Mouse (Mus musculus): ENCODE data around the gene Cdc45. TPM values are rescaled to one million over a fixed set of nuclear protein-coding genes. Genes with fewer than 3 reads are reported as not detected.

Cdc45 gene
- polyA plus RNA-seq, 1 experiment = 30.2 TPM

DNA sequence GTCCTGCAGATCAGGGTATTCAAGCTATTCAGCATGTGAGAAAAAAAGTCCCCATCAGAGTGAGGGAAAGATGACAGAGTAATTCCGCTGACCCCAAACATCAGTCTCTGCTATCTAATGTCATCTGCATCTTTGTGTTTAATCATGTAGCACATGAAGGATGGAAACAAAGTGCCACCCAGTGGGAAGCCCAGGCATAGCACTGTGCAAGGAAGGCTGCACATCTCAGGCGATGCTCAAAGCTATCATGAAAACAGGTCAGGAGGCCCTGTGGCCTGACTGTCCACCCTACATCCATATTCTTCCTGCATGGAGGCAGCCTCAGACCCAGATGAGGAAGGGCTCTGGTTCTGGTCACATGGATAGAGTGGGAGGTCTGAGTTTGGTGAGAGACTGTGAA, 12.9 kb downstream of the Cdc45 start:
- no peak for TF ChIP-seq GATA1 (IDR thresholded peaks at IDR 0.05; ENCODE audit: low read length)

DNA sequence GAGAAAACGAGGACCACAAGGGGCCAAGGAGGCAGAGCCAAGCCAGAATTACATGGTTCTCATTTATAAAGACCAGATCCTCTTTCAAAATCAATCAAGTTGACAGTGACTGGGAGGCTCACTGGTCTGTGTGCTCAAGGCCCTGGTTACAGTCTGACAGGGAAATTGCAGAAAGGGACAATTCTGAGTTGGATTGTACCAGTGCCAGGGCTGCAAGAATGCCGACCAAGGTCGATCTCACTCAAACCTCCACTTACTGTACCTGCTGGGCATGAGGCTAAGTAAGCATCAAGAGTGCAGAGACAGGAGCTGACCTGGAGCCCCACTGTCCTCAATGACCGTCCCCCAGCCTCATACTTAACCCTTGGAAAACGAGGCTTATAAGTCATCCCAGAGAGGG, 13.6 kb downstream of the Cdc45 start:
- no peak for TF ChIP-seq GATA1 (IDR thresholded peaks at IDR 0.05; ENCODE audit: low read length)

DNA sequence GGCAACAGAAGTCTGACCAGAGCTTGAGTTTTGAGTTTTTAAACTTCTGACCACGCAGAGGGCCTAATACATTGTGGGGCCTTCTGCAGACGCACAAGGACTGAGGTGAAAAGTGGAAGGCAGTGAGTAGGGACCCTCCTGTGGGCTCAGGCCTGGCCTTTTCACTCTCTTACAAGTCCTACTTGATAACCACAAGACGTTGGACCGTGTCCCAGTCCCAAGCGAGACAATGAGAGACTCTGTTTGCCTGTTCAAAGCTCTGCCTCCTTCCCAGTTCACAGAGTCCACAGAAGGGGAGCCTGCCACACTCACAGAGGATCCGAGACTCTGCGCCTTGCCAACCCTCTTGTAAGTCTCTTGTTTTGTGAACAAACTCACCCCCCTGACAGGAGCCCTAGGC, 15.1 kb downstream of the Cdc45 start:
- TF ChIP-seq GATA1 (IDR thresholded peaks at IDR 0.05; ENCODE audit: low read length) = no peak

DNA sequence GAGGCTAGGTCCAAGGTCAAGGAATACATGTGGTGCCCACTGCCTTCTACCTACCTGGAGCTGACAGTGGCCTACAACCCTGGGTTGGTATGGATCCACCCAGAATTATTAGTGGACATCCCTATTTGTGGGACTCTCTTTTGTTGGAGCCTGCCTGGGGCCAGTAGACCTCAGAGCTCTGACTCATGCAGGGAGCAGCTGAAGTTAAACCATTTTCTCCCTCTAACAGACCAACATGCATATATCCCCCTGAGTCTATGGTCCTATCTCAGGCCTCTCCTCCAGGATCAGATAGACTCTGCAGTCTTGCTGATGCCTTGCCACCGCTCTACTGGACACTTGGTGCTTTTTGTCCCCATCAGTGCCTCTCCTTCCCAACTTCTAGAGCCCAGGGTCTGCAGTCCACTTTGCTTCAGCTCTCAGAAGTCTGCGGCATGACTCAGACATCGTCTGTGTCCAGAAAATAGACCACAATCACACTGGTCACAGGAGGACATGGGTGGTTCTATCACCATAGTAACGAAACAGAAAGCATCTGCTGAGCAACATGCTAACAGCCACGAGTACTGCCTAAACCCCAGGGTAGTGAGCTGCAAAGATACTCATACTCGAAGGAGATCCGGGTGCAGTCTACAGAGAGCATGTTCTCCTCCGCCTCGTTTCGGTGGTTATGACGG, 16.4 kb downstream of the Cdc45 start:
- no peak for TF ChIP-seq GATA1 (IDR thresholded peaks at IDR 0.05; ENCODE audit: low read length)

DNA sequence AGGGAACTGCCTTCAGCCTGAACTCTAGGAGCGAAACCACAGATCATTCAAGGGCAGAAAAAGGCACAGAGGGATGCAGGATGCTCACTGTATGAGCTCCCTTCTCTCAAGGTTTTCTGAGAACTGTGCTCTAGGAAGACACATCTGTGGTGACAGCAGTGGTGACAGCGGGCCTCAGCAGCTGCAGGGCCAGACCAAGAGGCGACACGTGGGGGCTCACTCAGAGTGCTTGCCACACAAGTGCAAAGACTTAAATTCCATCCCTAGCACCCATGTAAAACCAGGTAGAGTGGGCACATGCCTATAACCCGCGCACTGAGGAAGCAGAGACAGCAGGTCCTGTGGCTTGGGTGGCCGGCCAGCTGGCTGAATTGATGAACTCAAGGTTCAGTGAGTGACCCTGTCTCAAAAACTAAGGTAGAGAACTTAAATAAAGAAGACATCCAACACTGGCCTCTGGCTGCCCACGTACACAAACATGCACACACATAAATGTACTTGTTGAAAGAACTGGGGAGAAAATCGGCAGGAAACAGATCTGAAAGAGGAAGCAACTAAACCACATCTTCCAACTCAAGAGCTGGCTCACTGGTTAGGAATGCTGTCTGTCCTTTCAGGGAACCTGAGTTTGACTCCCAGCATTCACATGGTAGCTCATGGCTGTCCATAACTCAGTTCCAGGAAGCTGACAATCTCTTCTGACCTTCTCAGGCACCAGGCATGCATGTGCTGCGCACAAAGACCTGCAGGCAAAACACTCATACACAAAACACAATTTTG, 23.0 kb downstream of the Cdc45 start:
- TF ChIP-seq GATA1 (IDR thresholded peaks at IDR 0.05; ENCODE audit: low read length) = no peak

DNA sequence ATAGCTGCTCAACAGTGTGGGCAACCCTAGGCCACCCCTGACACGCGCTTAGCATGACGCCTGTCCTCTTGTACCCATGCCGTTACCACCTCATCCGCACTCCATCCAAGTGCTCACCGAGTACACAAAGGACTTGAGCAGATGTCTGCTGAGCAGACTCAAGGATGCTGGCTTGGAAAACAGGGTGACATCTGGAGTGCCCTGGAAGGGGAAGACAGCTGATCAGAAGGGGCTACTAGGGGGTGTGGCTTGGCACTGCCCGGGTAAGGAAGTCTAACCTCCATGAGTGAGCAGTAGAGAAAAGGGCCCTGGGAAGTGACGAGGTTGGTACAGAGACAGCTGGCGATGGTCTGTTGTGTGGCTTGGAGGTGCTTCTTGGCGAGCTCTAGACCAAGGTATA, 25.1 kb downstream of the Cdc45 start:
- no peak for TF ChIP-seq GATA1 (IDR thresholded peaks at IDR 0.05; ENCODE audit: low read length)

DNA sequence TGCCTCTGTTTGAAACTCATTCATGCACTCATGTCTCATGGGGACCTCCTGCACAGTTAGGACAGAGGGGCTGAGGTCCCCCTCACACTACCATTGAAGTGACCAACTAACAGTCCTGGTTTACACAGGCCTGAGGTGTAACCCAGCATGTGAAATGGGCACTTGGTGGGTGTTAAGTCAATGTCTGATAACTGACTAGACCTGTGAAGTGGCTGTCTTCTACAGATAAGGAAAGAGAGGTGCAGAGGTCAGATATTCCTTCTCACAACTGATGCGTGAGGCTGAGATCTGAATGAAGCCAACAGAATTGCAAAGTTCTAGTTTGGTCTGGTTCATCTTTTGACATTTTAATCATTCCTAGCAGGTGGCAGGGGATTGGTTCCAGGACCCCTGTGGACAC, 26.3 kb downstream of the Cdc45 start:
- TF ChIP-seq GATA1 (IDR thresholded peaks at IDR 0.05; ENCODE audit: low read length) = no peak

DNA sequence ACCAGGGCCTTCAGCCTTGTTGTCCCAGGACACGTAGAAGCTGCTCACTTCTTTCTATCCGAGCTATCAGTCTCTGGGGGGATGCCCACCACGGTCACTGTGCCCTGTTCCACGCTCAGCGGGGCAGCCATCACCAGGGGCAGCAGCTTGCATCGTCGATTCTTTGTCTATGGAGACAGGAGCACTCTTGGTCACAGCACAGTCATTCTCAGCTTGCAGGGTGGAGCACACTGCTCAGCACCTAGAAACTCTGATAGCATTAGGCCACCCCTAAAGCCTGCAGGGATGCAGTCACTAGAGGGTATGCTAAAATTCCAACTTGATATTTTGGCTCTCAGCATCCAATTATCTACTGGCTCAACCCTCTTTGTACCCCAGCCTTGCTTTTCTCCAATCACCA, 26.8 kb downstream of the Cdc45 start:
- no peak for TF ChIP-seq GATA1 (IDR thresholded peaks at IDR 0.05; ENCODE audit: low read length)

DNA sequence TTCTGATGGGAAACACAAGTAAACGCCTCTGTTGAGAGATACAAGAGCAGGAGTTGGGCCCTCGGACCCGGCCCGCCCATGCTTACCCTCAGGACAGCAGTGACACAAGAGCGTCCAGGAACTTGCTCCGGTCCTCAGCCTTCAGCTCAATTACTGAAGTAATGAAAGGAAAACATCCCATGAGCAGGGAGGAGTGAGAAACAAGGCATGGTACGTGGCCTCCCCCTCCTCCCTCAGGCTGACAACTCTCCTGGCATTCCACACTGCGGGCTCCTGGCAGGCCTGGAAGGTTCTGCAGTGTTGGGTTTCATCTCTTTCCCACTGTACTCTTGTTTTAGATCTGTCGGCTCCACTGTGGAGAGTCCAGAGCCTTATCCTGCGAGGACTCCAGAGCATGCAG, 30.0 kb downstream of the Cdc45 start:
- TF ChIP-seq GATA1 (IDR thresholded peaks at IDR 0.05; ENCODE audit: low read length) = no peak

DNA sequence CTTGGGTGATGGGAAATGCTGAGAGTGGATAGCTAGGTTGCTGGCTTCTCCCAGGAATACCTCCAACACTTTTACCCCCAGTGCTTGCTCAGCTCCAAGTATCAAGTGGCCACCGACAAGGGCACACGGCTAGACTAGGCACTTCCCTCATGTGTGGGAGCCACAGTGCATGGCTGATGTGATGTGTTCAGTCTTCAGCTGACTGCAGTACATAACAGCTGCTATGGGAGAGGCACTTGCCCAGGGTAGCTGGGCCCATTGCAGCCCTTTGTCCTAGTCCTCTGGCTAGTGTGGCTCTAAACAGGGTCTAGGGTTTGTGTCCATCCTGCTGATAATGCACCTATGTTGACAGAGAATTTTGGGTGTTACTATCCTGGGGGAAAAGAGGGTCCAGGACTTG, 33.3 kb downstream of the Cdc45 start:
- TF ChIP-seq GATA1 (IDR thresholded peaks at IDR 0.05; ENCODE audit: low read length) = no peak

DNA sequence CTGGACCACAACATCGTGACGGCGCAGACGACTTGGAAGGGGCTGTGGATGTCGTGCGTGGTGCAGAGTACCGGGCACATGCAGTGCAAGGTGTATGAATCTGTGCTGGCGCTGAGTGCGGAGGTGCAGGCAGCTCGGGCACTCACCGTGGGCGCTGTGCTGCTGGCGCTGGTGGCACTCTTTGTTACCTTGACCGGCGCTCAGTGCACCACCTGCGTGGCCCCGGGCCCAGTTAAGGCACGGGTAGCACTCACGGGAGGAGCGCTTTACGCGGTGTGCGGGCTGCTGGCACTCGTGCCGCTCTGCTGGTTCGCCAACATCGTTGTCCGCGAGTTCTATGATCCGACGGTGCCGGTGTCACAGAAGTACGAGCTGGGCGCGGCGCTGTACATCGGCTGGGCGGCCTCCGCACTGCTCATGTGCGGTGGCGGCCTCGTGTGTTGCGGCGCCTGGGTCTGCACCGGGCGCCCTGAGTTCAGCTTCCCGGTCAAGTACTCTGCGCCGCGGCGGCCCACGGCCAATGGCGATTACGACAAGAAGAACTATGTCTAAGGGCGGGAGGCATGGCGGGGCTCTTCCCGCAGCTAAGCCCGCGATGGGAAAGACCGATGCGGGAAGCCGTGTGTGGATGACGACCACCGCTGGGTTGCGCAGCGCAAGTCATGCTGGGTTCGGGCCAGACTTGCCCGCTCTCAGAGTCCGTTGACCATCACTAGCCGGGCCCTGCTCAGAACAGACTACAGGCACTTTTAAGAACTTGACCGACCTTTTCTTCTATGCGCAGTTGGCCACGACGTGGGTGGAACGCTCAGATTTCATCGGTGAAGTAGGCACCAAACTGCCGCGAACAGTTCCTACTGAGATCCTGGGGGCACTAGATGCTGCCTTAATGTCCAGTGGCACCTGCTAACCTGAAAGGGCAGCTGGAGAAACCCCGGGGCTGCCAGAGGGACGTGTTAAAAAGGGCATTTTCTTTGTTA, 34.4 kb downstream of the Cdc45 start:
- TF ChIP-seq GATA1 (IDR thresholded peaks at IDR 0.05; ENCODE audit: low read length) = no peak

DNA sequence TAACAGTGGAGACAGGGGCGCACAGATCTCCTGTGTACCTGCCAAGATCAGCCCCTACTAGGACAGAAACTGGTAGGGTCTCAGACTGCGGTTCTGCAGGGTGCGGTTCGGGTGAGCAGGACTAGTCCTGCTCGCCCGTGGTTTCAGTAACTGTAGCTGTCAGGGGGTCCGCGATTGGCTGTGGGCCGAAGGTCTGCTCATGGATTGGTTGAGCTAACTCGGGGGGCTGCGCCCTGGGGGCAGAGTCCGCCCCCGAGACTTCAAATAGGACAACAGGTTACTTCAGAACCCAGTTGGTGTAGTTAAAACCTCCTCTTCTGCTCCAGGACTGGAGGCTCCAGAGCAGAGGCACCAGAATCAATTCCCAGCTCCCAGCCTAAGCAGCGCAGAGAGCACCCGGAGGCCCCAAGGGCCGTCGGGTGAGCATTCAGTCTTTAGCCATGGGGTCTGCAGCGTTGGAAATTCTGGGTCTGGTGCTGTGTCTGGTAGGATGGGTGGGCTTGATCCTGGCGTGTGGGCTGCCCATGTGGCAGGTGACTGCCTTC, 35.2 kb downstream of the Cdc45 start, which contains the start of gene Cldn5:
TSS of gene Cldn5 (plus strand) at position 292 of the 545 bp plus-strand sequence.
- TF ChIP-seq GATA1 (IDR thresholded peaks at IDR 0.05; ENCODE audit: low read length) = no peak

DNA sequence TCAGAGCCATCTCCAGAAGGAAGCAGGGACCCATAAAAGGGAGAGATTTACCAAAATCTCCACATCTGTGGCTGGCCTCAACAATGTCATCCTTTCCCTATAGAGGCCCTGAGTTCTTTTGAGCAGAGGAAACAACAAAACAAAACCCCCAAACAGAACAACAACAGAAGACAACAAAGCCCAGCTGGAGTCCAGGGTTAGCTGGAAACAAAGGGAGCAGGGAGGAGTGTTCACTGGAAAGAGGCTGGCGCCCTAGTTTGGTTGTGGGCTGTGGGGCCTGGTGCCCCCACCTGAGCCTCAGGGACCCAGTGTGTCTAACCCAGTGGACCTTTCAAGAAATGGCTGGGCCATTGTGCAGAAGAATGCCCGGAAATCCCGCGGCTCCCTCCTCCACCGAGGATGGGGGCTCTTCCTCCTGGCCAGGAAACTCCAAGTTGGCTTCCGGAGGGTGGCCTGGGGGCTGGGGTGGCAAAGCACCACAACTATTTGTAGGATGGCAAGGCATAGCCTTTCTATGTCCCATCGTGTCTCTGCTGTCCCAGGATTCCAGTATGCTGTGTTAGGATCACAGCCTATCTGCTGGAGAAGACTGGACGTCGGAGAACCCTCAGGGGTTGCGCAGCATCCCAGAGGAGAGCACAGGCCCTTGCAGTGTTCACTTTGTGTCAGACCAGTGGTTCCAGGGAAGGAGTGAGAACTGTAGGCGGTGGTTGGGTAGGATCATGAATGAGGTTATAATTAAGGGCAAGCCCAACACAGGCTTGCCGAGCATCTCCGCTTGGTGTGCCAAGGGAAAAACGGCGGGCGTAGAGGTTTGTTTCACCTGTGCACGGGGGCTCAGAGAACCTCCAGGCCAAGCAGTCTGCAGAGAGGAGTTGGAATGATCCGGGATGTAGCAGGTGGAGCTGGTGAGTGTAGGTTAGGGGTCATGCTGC, 35.9 kb downstream of the Cdc45 start:
- TF ChIP-seq GATA1 (IDR thresholded peaks at IDR 0.05; ENCODE audit: low read length) = no peak

DNA sequence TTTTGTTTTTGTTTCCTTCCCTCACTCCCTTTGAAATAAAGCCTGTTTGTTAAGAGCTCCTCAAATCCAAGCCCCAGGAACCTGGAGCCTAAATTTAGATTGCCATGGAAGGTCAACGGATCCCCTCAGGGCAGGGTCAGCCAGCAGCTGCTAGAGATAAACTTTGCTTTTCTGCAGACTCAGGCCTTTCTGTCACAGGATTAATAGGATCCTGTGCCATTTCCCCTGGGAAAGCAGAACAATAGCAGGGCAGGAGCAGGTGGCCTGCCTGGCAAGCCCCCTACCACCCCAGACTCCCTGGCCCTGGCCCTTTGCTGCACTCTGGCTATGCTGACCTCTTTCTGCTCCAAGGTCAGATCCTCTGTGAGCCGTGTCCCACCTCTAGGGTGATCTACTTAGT, 37.9 kb downstream of the Cdc45 start:
- no peak for TF ChIP-seq GATA1 (IDR thresholded peaks at IDR 0.05; ENCODE audit: low read length)
